ENCODE assay signal across 16 mouse cellular contexts in the genomic region with DNA sequence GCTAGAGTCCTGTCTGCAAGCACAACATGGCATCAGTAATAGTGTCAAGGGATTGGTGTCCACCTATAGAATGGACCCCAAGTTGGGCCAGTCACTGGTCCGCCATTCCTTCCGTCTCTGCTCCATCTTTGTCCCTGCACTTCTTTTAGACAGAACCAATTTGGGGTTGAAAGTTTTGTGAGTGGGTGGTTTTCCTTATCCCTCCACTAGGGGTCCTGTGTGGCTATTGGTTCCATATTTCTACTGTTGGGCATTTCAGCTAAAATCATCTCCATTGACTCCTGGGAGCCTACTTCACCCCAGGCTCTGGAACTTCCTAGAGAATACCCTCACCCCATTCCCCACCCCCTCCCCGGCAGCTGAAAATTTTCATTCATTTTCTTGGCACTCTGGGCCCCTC. TPM values are rescaled to one million over a fixed set of nuclear protein-coding genes. Genes with fewer than 3 reads are reported as not detected.
DNase-seq lines count a peak whose midpoint lies in the region; ATAC-seq and TF ChIP-seq lines count a peak whose summit lies in the region.
"Had no signal": no experiment of that assay in that cellular context is flagged by ENCODE, and none has a peak within 500 bp of the region (broad histone marks: within the 10 kb centered on the region; RNA-seq: fewer than 3 reads in every experiment).

No protein-coding gene starts in this region.

- 72% methylated on average over 3 of the region's 3 CpGs for WGBS in heart, adult 2 months
- WGBS in heart, embryonic 11.5 days (ENCODE audit: insufficient replicate concordance), result 75% methylated on average over 3 of the region's 3 CpGs
- 69% methylated on average over 3 of the region's 3 CpGs for WGBS in lung, postnatal 0 days
- 76% methylated on average over 3 of the region's 3 CpGs for WGBS in stomach, postnatal 0 days

- H3K36me3 ChIP-seq in heart, adult 2 months (ENCODE audit: control insufficient read depth, insufficient read depth, low read length), result no peaks in the 10 kb centered on the region
- no peaks in the 10 kb centered on the region for H3K36me3 ChIP-seq in heart, embryonic 11.5 days (ENCODE audit: control insufficient read depth, insufficient read depth, low read length)
- no peaks in the 10 kb centered on the region for H3K36me3 ChIP-seq in lung, postnatal 0 days (ENCODE audit: insufficient read depth, low read length)
- H3K36me3 ChIP-seq in stomach, postnatal 0 days (ENCODE audit: control insufficient read depth, insufficient read depth, low read length), result no peaks in the 10 kb centered on the region
- H3K36me3 ChIP-seq: embryonic facial prominence, embryonic 12.5 days; limb, embryonic 10.5 days; liver, embryonic 13.5 days had no signal

- H3K4me1 ChIP-seq in heart, adult 2 months (ENCODE audit: control insufficient read depth, insufficient read depth, low read length), result no peaks in the 10 kb centered on the region
- no peaks in the 10 kb centered on the region for H3K4me1 ChIP-seq in heart, embryonic 11.5 days (ENCODE audit: control insufficient read depth, insufficient read depth, low read length)
- H3K4me1 ChIP-seq in lung, postnatal 0 days (ENCODE audit: insufficient read depth, low read depth, low read length), result no peaks in the 10 kb centered on the region
- no peaks in the 10 kb centered on the region for H3K4me1 ChIP-seq in stomach, postnatal 0 days (replicated peaks; ENCODE audit: control insufficient read depth, insufficient read depth)
- H3K4me1 ChIP-seq: embryonic facial prominence, embryonic 12.5 days; limb, embryonic 10.5 days; liver, embryonic 13.5 days had no signal

- intact Hi-C loops in heart, adult 2 months (cut with DNase I), result loop anchor here (10.0 kb wide), 1 partner anchor 224 kb away; no protein-coding TSS in a partner anchor

- TF ChIP-seq CTCF in heart, adult 2 months (IDR thresholded peaks at IDR 0.05), result peak; percentile 38
- peak; percentile 39; the same call in 1 of the 2 replicates for TF ChIP-seq CTCF in lung, postnatal 0 days (IDR thresholded peaks at IDR 0.05)
- peak; percentile 47 for TF ChIP-seq CTCF in stomach, postnatal 0 days (IDR thresholded peaks at IDR 0.05; ENCODE audit: low read depth)

- no peaks in the 10 kb centered on the region for H3K9me3 ChIP-seq in heart, embryonic 11.5 days (replicated peaks; ENCODE audit: control insufficient read depth, low read length)
- H3K9me3 ChIP-seq in lung, postnatal 0 days (ENCODE audit: low read length), result no peaks in the 10 kb centered on the region
- no peaks in the 10 kb centered on the region for H3K9me3 ChIP-seq in stomach, postnatal 0 days (ENCODE audit: control insufficient read depth, low read length)
- H3K9me3 ChIP-seq: embryonic facial prominence, embryonic 12.5 days; limb, embryonic 10.5 days; liver, embryonic 13.5 days had no signal

- H3K79me2 ChIP-seq in heart, adult 2 months (replicated peaks; ENCODE audit: control insufficient read depth, insufficient read depth, low read length), result no peaks in the 10 kb centered on the region

- H3K9ac ChIP-seq in heart, adult 2 months (ENCODE audit: low read depth, low read length), result no peak overlapping the region
- H3K9ac ChIP-seq in heart, embryonic 11.5 days (ENCODE audit: low read depth, low read length), result no peak overlapping the region
- H3K9ac ChIP-seq in lung, postnatal 0 days (replicated peaks; ENCODE audit: low read depth), result no peak overlapping the region
- H3K9ac ChIP-seq in stomach, postnatal 0 days (ENCODE audit: low read length), result no peak overlapping the region
- H3K9ac ChIP-seq: embryonic facial prominence, embryonic 12.5 days; liver, embryonic 13.5 days had no signal

- H3K27me3 ChIP-seq in heart, adult 2 months (ENCODE audit: control insufficient read depth, insufficient read depth, low read length), result no peaks in the 10 kb centered on the region
- no peaks in the 10 kb centered on the region for H3K27me3 ChIP-seq in heart, embryonic 11.5 days (ENCODE audit: control insufficient read depth, insufficient read depth, low read length)
- H3K27me3 ChIP-seq in lung, postnatal 0 days (replicated peaks; ENCODE audit: insufficient read depth, low read length), result no peaks in the 10 kb centered on the region
- no peaks in the 10 kb centered on the region for H3K27me3 ChIP-seq in stomach, postnatal 0 days (ENCODE audit: control insufficient read depth, insufficient read depth, low read length)
- H3K27me3 ChIP-seq: embryonic facial prominence, embryonic 12.5 days; liver, embryonic 13.5 days had no signal

- no peak for ATAC-seq in heart, embryonic 11.5 days (replicated peaks; ENCODE audit: insufficient number of reproducible peaks, low FRiP score, low TSS enrichment)
- no peak for ATAC-seq in lung, postnatal 0 days
- ATAC-seq in stomach, postnatal 0 days (ENCODE audit: low FRiP score, low TSS enrichment), result no peak

- H3K4me3 ChIP-seq in heart, adult 2 months, result no peak overlapping the region
- no peak overlapping the region for H3K4me3 ChIP-seq in heart, embryonic 11.5 days (ENCODE audit: low read depth, low read length)
- no peak overlapping the region for H3K4me3 ChIP-seq in lung, postnatal 0 days (ENCODE audit: low read depth, low read length)
- no peak overlapping the region for H3K4me3 ChIP-seq in stomach, postnatal 0 days (ENCODE audit: low read depth, low read length)
- H3K4me3 ChIP-seq: embryonic facial prominence, embryonic 12.5 days; limb, embryonic 10.5 days; liver, embryonic 13.5 days had no signal

- no peak for DNase-seq in heart, adult 2 months
- DNase-seq in lung, postnatal 0 days (ENCODE audit: low spot score), result no peak
- no peak for DNase-seq in lung, postnatal 36 days
- DNase-seq in NIH3T3 (ENCODE audit: low read depth), result peak; percentile 1
- no peak for DNase-seq in stomach, postnatal 0 days (ENCODE audit: low spot score)
- DNase-seq in cerebellum, adult 11-12 months, result no peak
- DNase-seq: adrenal gland, postnatal 10 days; cerebellum, adult 8-10 months; kidney, adult 11 months; kidney, postnatal 25 days; liver, embryonic 13.5 days; lung, postnatal 4 days had no signal

- TF ChIP-seq POLR2A in heart, adult 2 months (IDR thresholded peaks at IDR 0.05; ENCODE audit: insufficient read depth, low read depth, low read length), result no peak

- no peak for TF ChIP-seq EP300 in heart, adult 2 months (IDR thresholded peaks at IDR 0.05; ENCODE audit: insufficient read depth, low read depth, low read length)
- no peak for TF ChIP-seq EP300 in lung, postnatal 0 days (IDR thresholded peaks at IDR 0.05)
- no peak for TF ChIP-seq EP300 in stomach, postnatal 0 days (optimal IDR thresholded peaks at IDR 0.05)

- H3K4me2 ChIP-seq in heart, embryonic 11.5 days, result no peak overlapping the region
- no peak overlapping the region for H3K4me2 ChIP-seq in lung, postnatal 0 days (replicated peaks; ENCODE audit: low read depth, low read length)
- H3K4me2 ChIP-seq in stomach, postnatal 0 days (replicated peaks; ENCODE audit: low read depth), result no peak overlapping the region
- H3K4me2 ChIP-seq: embryonic facial prominence, embryonic 12.5 days; liver, embryonic 13.5 days; midbrain, embryonic 11.5 days had no signal

- no peak overlapping the region for H3K27ac ChIP-seq in heart, adult 2 months
- no peak overlapping the region for H3K27ac ChIP-seq in heart, embryonic 11.5 days (ENCODE audit: low read depth, low read length)
- H3K27ac ChIP-seq in lung, postnatal 0 days (ENCODE audit: low read length), result no peak overlapping the region
- no peak overlapping the region for H3K27ac ChIP-seq in stomach, postnatal 0 days (replicated peaks)
- H3K27ac ChIP-seq: embryonic facial prominence, embryonic 12.5 days; limb, embryonic 10.5 days; liver, embryonic 13.5 days had no signal

RNA-seq across cellular contexts. Expression of gene Tsr2, which starts 34.1 kb away (rescaled TPM):
- total RNA-seq in heart, adult 2 months (2021), result 10 to 100 TPM; 12.5 to 12.8 TPM
- polyA plus RNA-seq in heart, adult 2 months (2012; rRNA removed), result 4.9 and 9.3 TPM in 2 replicates
- polyA plus RNA-seq in heart, embryonic 11.5 days (2014; fragmentation: Nextera tagmentation; extraction: Ambion mirVana), result 19.5 and 22.6 TPM in 2 replicates
- polyA plus RNA-seq in lung, postnatal 0 days (2015; fragmentation: Nextera tagmentation; extraction: Ambion mirVana), result 12.4 and 14.6 TPM in 2 replicates
- polyA plus RNA-seq in stomach, postnatal 0 days (2015; fragmentation: Nextera tagmentation; extraction: Ambion mirVana), result 16.3 and 16.9 TPM in 2 replicates
